Mouse (Mus musculus) liver, embryonic 18 days (tissue): ENCODE measurements around the gene Rnf24. TPM values are rescaled to one million over a fixed set of nuclear protein-coding genes. Genes with fewer than 3 reads are reported as not detected.

Source experiments
- polyA plus RNA-seq: library from polyadenylated mRNA; depleted of rRNA; stranded (reverse); fragments of >200 nt; gene quantifications from 2 replicates; pipeline ENCODE4 v1.2.3, GENCODE M21; 2012; rRNA removed

The Rnf24 gene
- 1.4 TPM in 2 replicates for polyA plus RNA-seq

DNA sequence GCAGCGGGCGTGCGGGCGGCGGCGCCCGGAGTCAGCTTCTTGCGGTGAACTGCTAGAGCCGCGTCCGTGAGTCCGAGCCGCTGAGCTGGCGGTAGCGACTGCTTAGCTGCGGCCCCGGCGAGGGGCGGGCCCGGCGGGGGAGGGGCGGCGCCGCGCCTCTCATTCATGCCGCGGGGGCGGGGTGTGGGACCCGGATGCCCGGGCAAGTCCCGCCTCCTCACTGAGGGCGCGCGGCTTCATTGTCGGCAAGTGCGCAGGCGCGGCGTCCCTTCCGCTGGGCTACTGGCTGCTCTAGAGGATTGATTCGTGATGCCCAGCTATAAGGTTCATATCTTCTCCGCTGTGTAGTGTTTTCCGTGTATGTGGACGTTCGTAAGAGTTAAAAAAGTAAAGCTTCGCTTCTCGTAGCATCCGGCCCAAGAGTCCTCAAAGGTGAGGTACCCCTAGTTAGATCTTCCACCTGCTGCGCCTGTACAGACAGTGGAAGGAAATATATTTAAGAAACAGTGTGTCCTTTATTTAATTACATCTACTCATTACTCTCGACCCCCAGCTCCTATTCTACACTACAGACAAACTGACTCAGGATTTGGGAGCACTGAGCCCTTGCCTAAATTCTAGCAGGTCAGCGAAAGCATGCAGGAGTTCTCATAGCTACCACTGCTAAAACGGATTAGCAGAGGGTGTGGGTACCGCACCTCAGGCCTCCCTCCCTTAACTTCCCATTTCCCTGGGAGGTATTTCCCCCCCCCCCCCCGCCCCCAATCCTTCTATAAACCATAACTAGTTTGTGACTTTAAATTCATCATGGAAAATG is at the start of gene Rnf24:
Gene Rnf24 (minus strand): TSS at position 146 of the 817 bp plus-strand sequence.

GRCm38 (mm10) chr2:131262213-131262672 is 90.4 kb downstream of the Rnf24 start, which contains the start of gene Pank2:
TSS of gene Pank2 (plus strand) at chr2:131262495.

Other genes starting within 250 kb of the Rnf24 start
- gene Hspa12b, start 225.6 kb downstream of the Rnf24 start, polyA plus RNA-seq: 1.9 and 2.2 TPM in 2 replicates
- gene Gm11037, start 219.4 kb downstream of the Rnf24 start, polyA plus RNA-seq: not detected in 2 replicates
- 53.4 and 66.1 TPM in 2 replicates for gene 1700037H04Rik, start 192.8 kb downstream of the Rnf24 start, polyA plus RNA-seq
- 11.9 and 12.3 TPM in 2 replicates for gene Cenpb, start 172.8 kb downstream of the Rnf24 start, polyA plus RNA-seq
- 82.9 and 102 TPM in 2 replicates for gene Cdc25b, start 165.9 kb downstream of the Rnf24 start, polyA plus RNA-seq
- gene Spef1, start 165.6 kb downstream of the Rnf24 start, polyA plus RNA-seq: 1.6 and 1.9 TPM in 2 replicates
- 21.8 and 22.1 TPM in 2 replicates for gene Ap5s1, start 145.8 kb downstream of the Rnf24 start, polyA plus RNA-seq
- 33.2 and 33.6 TPM in 2 replicates for gene Mavs, start 118.8 kb downstream of the Rnf24 start, polyA plus RNA-seq
- gene Pank2, start 90.4 kb downstream of the Rnf24 start, polyA plus RNA-seq: 11.8 and 12.8 TPM in 2 replicates
- 38.0 and 40.4 TPM in 2 replicates for gene Smox, start 138.6 kb upstream of the Rnf24 start, polyA plus RNA-seq
- gene Adra1d, start 209.4 kb upstream of the Rnf24 start, polyA plus RNA-seq: 0.28 and 0.32 TPM in 2 replicates